Mouse (Mus musculus) megakaryocyte, embryonic 14.5 days (primary cell): ENCODE results near the gene Krt82. TPM values are rescaled to one million over a fixed set of nuclear protein-coding genes. Genes with fewer than 3 reads are reported as not detected.
"Not testable (repeated sequence)": the region's sequence is repeated elsewhere in the genome, so short reads cannot be mapped to it uniquely, and the experiment has no call there.

Experiments
- H3K27me3 ChIP-seq: replicated peaks from 2 replicates; pipeline ENCODE3; 2012; ENCODE audit warnings: inconsistent platforms
- H3K36me3 ChIP-seq: replicated peaks from 2 replicates; pipeline ENCODE3; 2012; ENCODE audit warnings: low read length, inconsistent platforms, mixed read lengths
- H3K4me1 ChIP-seq: 2 replicates; pipeline ENCODE4 v1.6.1; 2012; ENCODE audit warnings: inconsistent platforms
- H3K4me3 ChIP-seq: replicated peaks from 2 replicates; pipeline ENCODE3; 2012; ENCODE audit warnings: moderate library complexity, mild to moderate bottlenecking, inconsistent platforms
- H3K9me3 ChIP-seq: 2 replicates; pipeline ENCODE4 v1.6.1; 2012; ENCODE audit warnings: inconsistent platforms
- FLI1 ChIP-seq: IDR thresholded peaks from 2 replicates; pipeline ENCODE4 v1.6.1; 2012; ENCODE audit warnings: low read length, inconsistent platforms, mixed read lengths
- GATA1 ChIP-seq: IDR thresholded peaks from 3 replicates; pipeline ENCODE4 v1.6.1; 2012; ENCODE audit warnings: mixed read lengths, low read length, inconsistent platforms, borderline replicate concordance
- polyA plus RNA-seq: library from polyadenylated mRNA; stranded (reverse); fragments of >175 nt; gene quantifications from 2 replicates; pipeline ENCODE4 v1.2.3, GENCODE M21; 2012; ENCODE audit warnings: low replicate concordance; ENCODE audit not compliant: insufficient read depth

Gene Krt82
- polyA plus RNA-seq, 1 experiment: not detected

DNA sequence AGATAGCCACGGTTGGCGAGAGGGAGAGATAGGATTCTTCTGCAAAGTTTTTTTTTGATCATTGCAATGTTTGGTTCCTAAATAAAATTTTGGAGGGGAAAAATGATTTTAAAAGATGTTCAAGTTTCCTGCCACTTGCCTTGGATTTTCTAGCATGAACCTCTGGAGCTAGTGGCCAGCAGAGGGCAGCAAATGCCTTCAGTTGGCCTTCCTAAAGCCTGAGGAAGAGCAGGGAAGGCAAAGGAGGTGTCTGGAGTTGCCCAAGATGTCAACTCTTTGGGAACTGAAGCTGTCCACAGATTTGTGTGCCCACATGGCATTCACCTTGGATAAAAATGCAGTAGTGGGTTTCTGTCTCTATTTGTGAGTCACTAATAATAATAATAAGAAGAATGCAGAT, 30.7 kb downstream of the Krt82 start:
- no peaks in the 10 kb centered on the region for H3K36me3 ChIP-seq
- H3K9me3 ChIP-seq: peaks cover 5% of the 10 kb centered on the region; the same call in 1 of the 2 replicates
- H3K4me1 ChIP-seq: no peaks in the 10 kb centered on the region
- peaks cover 44% of the 10 kb centered on the region for H3K27me3 ChIP-seq
- no peak overlapping the region for H3K4me3 ChIP-seq
- TF ChIP-seq FLI1 (no peak), GATA1 (no peak)

DNA sequence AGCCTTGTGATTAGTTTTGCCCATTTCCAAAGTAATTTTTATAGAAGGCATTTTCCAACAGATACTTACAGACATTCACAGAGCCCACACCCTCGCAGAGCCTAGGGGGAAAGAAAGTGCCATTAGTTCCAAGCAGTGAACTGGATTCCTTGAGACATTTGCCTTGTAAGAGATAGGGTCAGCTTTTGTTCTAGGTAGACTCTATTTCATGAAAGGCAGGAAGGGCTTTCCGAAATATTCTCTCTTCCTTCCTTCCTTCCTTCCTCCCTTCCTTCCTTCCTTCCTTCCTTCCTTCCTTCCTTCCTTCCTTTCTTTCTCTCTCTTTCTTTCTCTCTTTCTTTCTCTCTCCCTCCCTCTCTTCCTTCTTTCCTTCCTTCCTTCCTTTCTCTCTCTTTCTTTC, 33.3 kb downstream of the Krt82 start, which contains the start of gene Gm49425:
Gm49425 (minus strand) TSS at position 101 of the 400 bp plus-strand sequence.
- not testable (repeated sequence) for H3K36me3 ChIP-seq, H3K4me1 ChIP-seq, H3K4me3 ChIP-seq
- H3K27me3 ChIP-seq: peaks cover 44% of the 10 kb centered on the region
- H3K9me3 ChIP-seq: peaks cover 11% of the 10 kb centered on the region; the same call in 1 of the 2 replicates

DNA sequence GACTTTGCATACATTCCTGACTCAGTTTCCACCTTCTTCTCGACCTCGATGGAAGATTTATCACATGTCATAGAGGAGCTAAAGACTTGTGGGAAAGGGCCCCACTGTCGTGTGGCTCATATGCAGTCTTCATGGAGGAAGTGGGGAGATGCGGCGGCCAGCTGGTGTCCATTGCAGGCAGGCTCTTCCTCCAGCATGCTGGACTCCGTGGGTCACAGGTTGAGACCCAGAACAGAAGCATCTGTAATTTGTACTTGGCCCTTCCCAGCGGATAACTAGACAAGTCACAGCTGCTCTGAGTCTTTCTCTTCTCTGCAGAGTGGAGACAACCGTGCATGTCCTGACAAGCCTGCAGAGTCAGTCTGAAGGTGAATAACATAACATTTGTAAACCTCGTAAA, 42.2 kb downstream of the Krt82 start:
- no peaks in the 10 kb centered on the region; the same call in 1 of the 2 replicates for H3K4me1 ChIP-seq
- no peaks in the 10 kb centered on the region for H3K36me3 ChIP-seq
- no peak for TF ChIP-seq FLI1
- TF ChIP-seq GATA1: no peak
- 0 out of 2 replicates have a peak, but pooled peaks cover 6% of the 10 kb centered on the region for H3K9me3 ChIP-seq
- H3K27me3 ChIP-seq: peaks cover 49% of the 10 kb centered on the region
- no peak overlapping the region for H3K4me3 ChIP-seq

DNA sequence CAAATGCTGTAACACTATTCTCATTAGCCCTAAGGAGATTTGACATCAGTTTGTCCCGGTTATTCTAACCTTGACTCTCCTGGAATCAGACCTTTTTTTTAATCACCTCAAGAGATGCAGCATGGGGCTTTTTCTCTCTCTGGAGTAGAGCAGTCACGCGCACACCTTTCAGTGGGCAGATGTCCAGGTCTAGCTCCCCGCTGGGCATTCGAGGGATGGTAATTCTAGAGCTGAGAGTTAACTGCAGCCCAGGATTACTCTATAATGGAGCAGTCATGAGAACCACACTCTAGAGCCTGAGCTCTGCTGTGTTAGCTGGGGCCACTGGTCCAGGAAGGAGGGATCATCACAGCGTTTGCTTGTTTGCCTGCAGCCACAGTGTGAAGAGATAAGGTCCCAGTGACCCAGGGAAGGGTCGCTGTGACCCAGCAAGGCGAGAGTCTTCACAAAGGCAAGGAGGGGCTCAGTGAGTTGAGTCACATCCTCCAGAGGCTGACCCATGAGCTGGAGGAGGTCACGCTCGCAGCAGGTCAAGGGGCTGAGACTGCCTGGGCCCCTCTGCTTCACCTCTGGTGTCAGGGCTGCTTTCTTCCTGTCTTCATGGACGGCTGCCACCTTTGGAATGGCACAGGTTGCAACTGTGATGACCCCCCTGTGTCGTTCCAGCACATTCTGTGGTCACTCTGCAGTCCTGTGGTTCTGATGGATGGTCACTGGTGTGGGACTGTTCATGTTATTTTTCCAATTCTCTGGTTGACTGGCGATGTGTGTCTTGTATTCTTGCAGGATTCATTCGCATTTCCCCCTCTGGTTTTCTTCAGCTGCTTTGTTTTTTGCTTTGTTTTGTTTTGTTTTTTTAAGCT, 43.3 kb downstream of the Krt82 start:
- Histone ChIP-seq H3K9me3 (no peaks in the 10 kb centered on the region), H3K4me3 (no peak overlapping the region), H3K36me3 (no peaks in the 10 kb centered on the region), H3K27me3 (peaks cover 54% of the 10 kb centered on the region), H3K4me1 (no peaks in the 10 kb centered on the region; the same call in 1 of the 2 replicates)
- TF ChIP-seq FLI1 (no peak), GATA1 (no peak)

DNA sequence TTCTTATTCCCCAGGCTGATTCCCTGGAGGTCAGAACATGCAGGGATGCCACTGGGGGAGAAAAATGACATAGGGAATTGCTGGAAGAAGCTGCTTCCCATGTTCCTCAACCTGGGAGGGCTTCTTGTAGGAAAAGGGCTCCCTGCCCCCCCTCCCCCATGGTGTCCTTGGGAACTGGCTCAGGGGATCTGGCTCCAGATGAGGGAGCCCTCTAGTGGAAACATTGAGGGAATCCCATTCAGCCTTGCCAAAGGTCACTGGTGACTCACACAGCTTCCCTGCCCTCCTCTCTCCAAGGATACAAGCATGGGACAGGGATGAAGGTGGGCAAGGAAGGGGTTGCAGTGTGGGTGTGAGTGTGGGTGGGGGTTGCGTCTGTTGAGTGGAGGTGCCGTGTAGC, 53.3 kb downstream of the Krt82 start:
- TF ChIP-seq GATA1 (no peak), FLI1 (no peak)
- H3K27me3 ChIP-seq: peaks cover 82% of the 10 kb centered on the region
- H3K4me1 ChIP-seq: no peaks in the 10 kb centered on the region
- peaks cover 8% of the 10 kb centered on the region for H3K9me3 ChIP-seq
- H3K36me3 ChIP-seq: no peaks in the 10 kb centered on the region
- H3K4me3 ChIP-seq: no peak overlapping the region

DNA sequence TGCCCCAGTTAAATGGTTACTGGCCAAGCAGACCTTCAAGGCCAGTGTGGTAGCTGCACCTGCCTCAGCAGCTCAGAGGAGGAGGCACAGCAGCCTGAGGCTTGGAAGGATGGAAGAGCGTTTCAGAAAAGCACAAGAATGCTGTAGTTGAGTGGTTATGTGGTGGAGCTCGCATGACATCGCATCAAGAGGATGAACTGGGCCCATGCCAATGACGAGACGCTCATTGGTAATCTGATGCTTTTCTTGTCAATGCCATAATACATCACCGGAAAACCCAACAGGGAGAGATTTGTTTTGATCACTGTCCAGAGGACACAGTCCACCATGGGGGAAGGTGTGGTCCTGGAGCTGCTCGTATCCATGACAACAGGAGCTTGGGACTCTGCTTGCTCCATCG, 55.2 kb downstream of the Krt82 start:
- peaks cover 79% of the 10 kb centered on the region for H3K27me3 ChIP-seq
- no peaks in the 10 kb centered on the region for H3K36me3 ChIP-seq
- peaks cover 8% of the 10 kb centered on the region for H3K9me3 ChIP-seq
- H3K4me1 ChIP-seq: no peaks in the 10 kb centered on the region
- no peak overlapping the region for H3K4me3 ChIP-seq
- TF ChIP-seq FLI1 (no peak), GATA1 (no peak)

DNA sequence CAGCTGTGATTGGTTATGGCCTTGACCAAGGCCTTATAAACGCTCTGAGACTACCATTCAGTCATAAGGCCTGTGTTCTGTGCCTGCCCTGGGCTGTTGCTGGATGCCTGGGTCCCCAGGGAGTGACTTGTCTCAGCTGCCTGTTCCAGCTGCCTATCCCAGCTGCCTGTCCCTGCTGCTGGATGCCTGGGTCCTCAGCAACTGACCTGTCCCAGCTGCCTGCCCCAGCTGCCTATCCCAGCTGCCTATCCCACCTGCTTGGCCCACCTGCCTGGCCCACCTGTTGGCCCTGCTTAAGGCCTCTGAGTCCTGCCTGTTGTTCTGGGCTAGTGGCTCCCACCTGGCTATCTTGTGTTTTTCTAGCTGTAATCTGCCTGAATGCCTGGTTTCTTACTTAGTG, 56.3 kb downstream of the Krt82 start:
- H3K27me3 ChIP-seq: peaks cover 80% of the 10 kb centered on the region
- TF ChIP-seq FLI1 (no peak), GATA1 (no peak)
- H3K4me3 ChIP-seq: no peak overlapping the region
- peaks cover 5% of the 10 kb centered on the region for H3K9me3 ChIP-seq
- H3K36me3 ChIP-seq: no peaks in the 10 kb centered on the region
- H3K4me1 ChIP-seq: no peaks in the 10 kb centered on the region

DNA sequence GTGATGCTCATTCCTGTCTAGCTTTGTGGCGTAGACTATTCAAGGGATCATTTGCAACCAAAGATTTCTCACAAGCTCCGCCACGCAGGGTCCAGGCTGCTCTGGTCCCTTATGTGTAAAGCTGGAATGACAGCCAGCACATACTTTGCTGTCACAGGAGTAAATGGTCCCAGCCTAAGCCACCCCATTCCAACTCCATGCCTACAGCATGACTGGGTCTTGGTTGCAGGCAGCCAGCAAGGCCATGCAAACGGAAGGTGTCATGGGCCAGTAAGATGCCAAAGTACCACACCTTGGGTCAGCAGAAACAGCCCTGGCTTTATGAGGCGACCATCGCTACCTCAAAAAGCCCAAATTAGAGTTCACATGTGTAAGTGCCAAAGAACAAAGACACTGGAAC, 56.8 kb downstream of the Krt82 start:
- no peak overlapping the region for H3K4me3 ChIP-seq
- peaks cover 80% of the 10 kb centered on the region for H3K27me3 ChIP-seq
- TF ChIP-seq GATA1 (no peak), FLI1 (no peak)
- no peaks in the 10 kb centered on the region for H3K4me1 ChIP-seq
- H3K36me3 ChIP-seq: no peaks in the 10 kb centered on the region
- 0 out of 2 replicates have a peak, but pooled peaks cover under 1% of the 10 kb centered on the region for H3K9me3 ChIP-seq

DNA sequence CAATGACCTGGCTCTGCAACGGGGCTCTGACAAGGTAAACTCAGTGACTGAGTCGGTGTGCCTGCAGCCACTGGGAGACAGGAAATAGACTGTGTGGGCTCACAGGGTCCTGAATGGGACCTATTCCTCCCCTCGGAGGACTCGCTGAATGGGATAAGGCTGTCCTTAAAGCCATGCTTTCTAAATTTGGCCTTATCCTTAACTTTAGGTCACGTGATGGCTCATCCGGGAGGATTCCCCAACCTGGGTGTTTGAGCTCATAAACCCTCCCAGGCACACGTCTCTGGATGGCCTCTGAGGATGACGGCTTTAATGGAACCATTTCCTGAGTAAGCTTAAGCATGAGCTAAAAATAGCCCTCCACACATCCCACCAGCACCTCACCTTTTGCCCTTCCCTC, 57.7 kb downstream of the Krt82 start:
- no peaks in the 10 kb centered on the region for H3K9me3 ChIP-seq
- no peaks in the 10 kb centered on the region for H3K4me1 ChIP-seq
- H3K36me3 ChIP-seq: no peaks in the 10 kb centered on the region
- peaks cover 78% of the 10 kb centered on the region for H3K27me3 ChIP-seq
- no peak overlapping the region for H3K4me3 ChIP-seq
- no peak for TF ChIP-seq GATA1
- no peak for TF ChIP-seq FLI1

DNA sequence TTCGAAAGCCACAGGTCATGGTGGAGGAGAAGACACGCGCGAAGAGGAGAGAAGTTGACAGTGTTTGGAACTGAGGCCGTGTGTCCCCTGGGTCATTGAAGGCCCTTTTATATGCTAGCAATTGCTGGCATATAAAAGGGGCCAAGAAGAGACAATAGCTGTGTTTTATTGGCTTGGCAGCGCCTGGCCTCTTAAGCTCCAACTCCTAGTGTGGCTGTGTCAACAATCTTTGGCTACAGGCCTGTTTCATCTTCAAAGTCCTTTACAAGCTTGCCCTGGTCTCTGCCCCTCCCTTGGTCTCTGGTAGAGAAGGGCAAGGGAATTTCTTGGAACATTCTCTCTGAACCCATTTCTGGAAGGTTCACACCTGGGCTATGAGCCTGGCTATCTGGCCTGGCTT, 59.0 kb downstream of the Krt82 start, which contains the start of gene Krt83:
Krt83 (minus strand) TSS at position 82 of the 400 bp plus-strand sequence.
- H3K9me3 ChIP-seq: no peaks in the 10 kb centered on the region
- TF ChIP-seq FLI1 (no peak), GATA1 (no peak)

More for the DNA sequence above, 59.0 kb downstream of the Krt82 start, which contains the start of gene Krt83:
- no peak within 1 kb of the TSS for H3K4me3 ChIP-seq
- H3K4me1 ChIP-seq: no peaks in the 10 kb centered on the region
- no peaks in the 10 kb centered on the region for H3K36me3 ChIP-seq
- peaks cover 73% of the 10 kb centered on the region for H3K27me3 ChIP-seq

Other genes with a start within 250 kb of the Krt82 start
- gene Krt80, start 180.5 kb downstream of the Krt82 start, polyA plus RNA-seq: 0.63 TPM in 1 of 2 replicates, not detected in the other
- gene Krt7, start 139.6 kb downstream of the Krt82 start, polyA plus RNA-seq: not detected in 2 replicates
- not detected in 2 replicates for gene Krt87, start 111.9 kb downstream of the Krt82 start, polyA plus RNA-seq
- gene Krt88, start 102.9 kb downstream of the Krt82 start, polyA plus RNA-seq: 2.8 TPM in 1 of 2 replicates, not detected in the other
- not detected in 2 replicates for gene Krt81, start 86.9 kb downstream of the Krt82 start, polyA plus RNA-seq
- not detected in 2 replicates for gene Krt86, start 77.2 kb downstream of the Krt82 start, polyA plus RNA-seq
- not detected in 2 replicates for gene Krt83, start 59.2 kb downstream of the Krt82 start, polyA plus RNA-seq
- gene Gm49425, start 33.4 kb downstream of the Krt82 start, polyA plus RNA-seq: not detected in 2 replicates
- not detected in 2 replicates for gene Krt84, start 17.8 kb downstream of the Krt82 start, polyA plus RNA-seq
- not detected in 2 replicates for gene Krt90, start 12.3 kb upstream of the Krt82 start, polyA plus RNA-seq
- not detected in 2 replicates for gene Krt75, start 23.2 kb upstream of the Krt82 start, polyA plus RNA-seq
- gene Gm5414, start 77.5 kb upstream of the Krt82 start, polyA plus RNA-seq: not detected in 2 replicates
- gene Gm5478, start 96.7 kb upstream of the Krt82 start, polyA plus RNA-seq: not detected in 2 replicates
- not detected in 2 replicates for gene Krt6b, start 129.6 kb upstream of the Krt82 start, polyA plus RNA-seq
- 0.03 TPM in 1 of 2 replicates, not detected in the other for gene Krt6a, start 143.6 kb upstream of the Krt82 start, polyA plus RNA-seq
- gene Krt5, start 162.2 kb upstream of the Krt82 start, polyA plus RNA-seq: not detected in 2 replicates
- gene Krt71, start 192.4 kb upstream of the Krt82 start, polyA plus RNA-seq: not detected in 2 replicates
- not detected in 2 replicates for gene Krt72, start 235.8 kb upstream of the Krt82 start, polyA plus RNA-seq